Mouse (Mus musculus): ENCODE results near the gene Pmp22. TPM values are rescaled to one million over a fixed set of nuclear protein-coding genes. Genes with fewer than 3 reads are reported as not detected.
A peak's percentile ranks its signal among the peaks of the same experiment; 100 is the strongest.

Gene Pmp22
- total RNA-seq, 2 experiments from 2014 or later: 266 to 376 TPM

- no peak for DNase-seq
Measured at GRCm38 (mm10) chr11:63126976-63127375, 1.8 kb upstream of the Pmp22 start.

GRCm38 (mm10) chr11:63127513-63127912 is 1.3 kb upstream of the Pmp22 start:
- no peak for DNase-seq

GRCm38 (mm10) chr11:63129375-63129774 is 593 bp downstream of the Pmp22 start:
- peak; percentile 49 for DNase-seq

GRCm38 (mm10) chr11:63129840-63130239 is 1.1 kb downstream of the Pmp22 start:
- DNase-seq: no peak

GRCm38 (mm10) chr11:63130497-63130896 is 1.7 kb downstream of the Pmp22 start:
- DNase-seq: peak; percentile 83

GRCm38 (mm10) chr11:63131001-63131692 is 2.4 kb downstream of the Pmp22 start:
- DNase-seq: peak; percentile 72

- DNase-seq: no peak
Measured at GRCm38 (mm10) chr11:63131693-63132040, 2.9 kb downstream of the Pmp22 start.

- no peak for DNase-seq
Measured at GRCm38 (mm10) chr11:63132151-63132500, 3.3 kb downstream of the Pmp22 start.

- peak; percentile 83 for DNase-seq
Measured at GRCm38 (mm10) chr11:63132501-63133435, 4.0 kb downstream of the Pmp22 start.

GRCm38 (mm10) chr11:63134021-63134420 is 5.2 kb downstream of the Pmp22 start:
- DNase-seq: no peak

GRCm38 (mm10) chr11:63134742-63135482 is 6.1 kb downstream of the Pmp22 start:
- DNase-seq: no peak

GRCm38 (mm10) chr11:63135622-63136021 is 6.8 kb downstream of the Pmp22 start:
- DNase-seq: peak; percentile 98

GRCm38 (mm10) chr11:63136205-63136604 is 7.4 kb downstream of the Pmp22 start:
- no peak for DNase-seq

GRCm38 (mm10) chr11:63136836-63137416 is 8.1 kb downstream of the Pmp22 start:
- DNase-seq: no peak

GRCm38 (mm10) chr11:63138739-63139138 is 10.0 kb downstream of the Pmp22 start:
- no peak for DNase-seq

- no peak for DNase-seq
Measured at GRCm38 (mm10) chr11:63142311-63142710, 13.5 kb downstream of the Pmp22 start.

GRCm38 (mm10) chr11:63142816-63143215 is 14.0 kb downstream of the Pmp22 start:
- no peak for DNase-seq

- DNase-seq: no peak
Measured at GRCm38 (mm10) chr11:63143486-63143885, 14.7 kb downstream of the Pmp22 start.

- DNase-seq: no peak
Measured at GRCm38 (mm10) chr11:63146601-63147000, 17.8 kb downstream of the Pmp22 start.

GRCm38 (mm10) chr11:63148276-63148675 is 19.5 kb downstream of the Pmp22 start:
- no peak for DNase-seq

GRCm38 (mm10) chr11:63151857-63152256 is 23.1 kb downstream of the Pmp22 start:
- DNase-seq: no peak

- no peak for DNase-seq
Measured at GRCm38 (mm10) chr11:63157117-63157516, 28.3 kb downstream of the Pmp22 start.
